Mouse (Mus musculus) urinary bladder, adult 18-20 months (tissue): Measurements from ENCODE around the gene Nr2f2.

ENCODE experiments used
- DNase-seq, 2 experiments: peaks; one replicate each; pipeline ENCODE4 v3.0.0; 2022; ENCODE audit warnings: low spot score in 2 of 2, mixed read lengths in 2 of 2

The Nr2f2 gene

DNA sequence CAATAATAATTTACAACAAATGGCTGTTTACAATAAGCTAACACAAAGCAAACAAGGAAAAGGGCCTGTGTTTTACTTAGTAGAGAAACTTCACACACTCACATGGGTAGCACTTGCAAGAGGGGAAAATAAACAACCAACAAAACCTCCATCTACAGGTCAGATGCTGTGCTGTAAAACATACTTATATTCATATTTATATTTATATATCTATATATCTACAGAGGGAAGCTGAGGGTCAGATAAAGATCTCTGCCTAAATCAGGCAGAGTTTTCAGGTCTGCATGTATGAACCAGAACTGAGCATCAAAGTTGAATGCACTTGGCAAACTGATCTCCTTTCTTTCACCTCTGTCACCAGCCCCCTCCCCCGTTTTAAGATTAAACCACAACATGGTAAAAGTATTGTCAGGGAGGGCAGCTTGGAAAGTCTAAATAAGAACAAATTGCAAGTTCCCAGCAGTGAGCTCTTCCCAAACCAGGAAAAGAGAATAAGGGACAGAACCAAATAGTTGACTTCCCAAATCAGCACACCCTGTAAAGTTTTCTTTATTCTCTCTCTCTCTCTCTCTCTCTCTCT lies 14.5 kb downstream of the Nr2f2 start:
- DNase-seq, result no peak

- DNase-seq, result peak in 1 of 2 experiments; percentile 21
These were observed 15.6 kb downstream of the Nr2f2 start for GRCm38 (mm10) chr7:70350781-70351551.

DNA sequence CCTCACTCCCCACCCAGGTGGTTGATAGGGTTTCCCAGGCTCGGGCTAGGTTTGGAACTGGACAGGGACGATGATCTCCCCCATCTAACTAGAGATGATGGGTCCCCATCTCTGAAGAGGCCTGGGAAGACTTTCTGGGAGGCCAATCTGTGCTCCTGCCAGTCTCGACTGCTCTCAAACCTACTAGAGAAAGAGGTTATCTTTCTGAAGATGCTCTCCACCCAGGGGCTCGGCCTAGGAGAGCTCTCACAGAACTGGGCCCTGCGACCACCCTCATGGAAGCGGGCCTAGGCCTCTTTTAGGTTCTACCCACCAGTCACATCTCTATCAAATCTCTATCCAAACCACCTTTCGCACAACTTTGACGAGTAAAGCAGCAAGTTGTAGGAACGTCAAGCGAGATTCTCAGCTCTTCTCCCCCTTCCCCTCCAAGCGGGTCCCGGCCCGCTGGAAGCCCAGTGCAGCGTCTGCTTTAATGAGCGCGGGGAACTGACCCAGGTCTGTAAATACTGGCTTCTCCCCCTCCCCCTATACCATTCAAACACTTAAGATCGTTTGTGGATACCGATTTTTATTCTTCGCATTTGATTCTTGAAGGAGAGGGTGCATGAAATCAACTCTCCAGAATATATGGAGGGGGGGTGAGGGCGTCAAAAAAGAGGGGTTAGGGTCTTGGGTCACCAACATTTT lies 16.4 kb downstream of the Nr2f2 start:
- peak in 1 of 2 experiments; percentile 42 for DNase-seq

- DNase-seq, result no peak
These were observed 17.4 kb downstream of the Nr2f2 start for GRCm38 (mm10) chr7:70348977-70349615.

DNA sequence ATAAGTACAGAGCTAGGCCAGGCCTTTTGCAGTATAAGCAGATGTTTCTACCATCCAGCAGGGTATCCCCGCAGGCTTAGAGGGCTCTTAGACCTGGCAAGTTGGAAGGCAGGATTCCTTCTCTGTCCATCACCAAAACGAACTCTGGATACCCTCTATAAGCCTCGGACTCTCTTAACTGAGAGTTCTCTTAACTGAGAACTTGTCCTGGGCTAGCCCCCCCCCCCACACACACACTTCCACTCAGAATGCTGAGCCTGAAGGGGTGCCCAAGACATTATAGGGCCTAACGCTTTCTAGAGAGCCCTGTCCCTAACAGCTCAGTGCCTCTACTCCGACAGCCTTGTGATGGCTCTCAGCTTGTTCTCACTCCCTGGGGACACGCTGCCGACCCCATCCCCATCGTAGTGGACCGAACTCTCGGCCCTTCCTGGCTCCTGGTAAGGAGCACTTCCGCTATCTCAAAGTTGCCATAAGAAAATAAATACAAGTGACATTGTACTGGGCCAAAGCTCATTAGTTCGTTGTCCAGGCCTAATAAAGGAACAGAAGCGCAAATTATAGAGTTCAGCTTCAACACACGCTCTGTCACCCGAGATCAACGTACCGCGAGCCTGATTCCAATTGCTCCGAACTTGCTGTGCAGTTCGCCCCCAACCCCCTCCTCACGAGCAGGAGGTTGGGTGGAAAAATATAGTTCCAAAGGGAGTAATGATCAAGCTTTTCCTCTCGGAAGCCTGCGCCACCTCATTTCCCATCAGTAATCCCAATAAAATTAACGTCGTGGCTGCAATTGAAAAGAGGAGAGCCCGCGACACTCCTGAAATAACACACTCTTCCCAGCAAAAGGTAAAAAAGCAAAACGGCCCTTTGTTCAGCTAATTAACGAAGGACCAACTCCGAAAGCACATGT lies 18.2 kb downstream of the Nr2f2 start:
- DNase-seq, result peak in 1 of 2 experiments; percentile 13

DNA sequence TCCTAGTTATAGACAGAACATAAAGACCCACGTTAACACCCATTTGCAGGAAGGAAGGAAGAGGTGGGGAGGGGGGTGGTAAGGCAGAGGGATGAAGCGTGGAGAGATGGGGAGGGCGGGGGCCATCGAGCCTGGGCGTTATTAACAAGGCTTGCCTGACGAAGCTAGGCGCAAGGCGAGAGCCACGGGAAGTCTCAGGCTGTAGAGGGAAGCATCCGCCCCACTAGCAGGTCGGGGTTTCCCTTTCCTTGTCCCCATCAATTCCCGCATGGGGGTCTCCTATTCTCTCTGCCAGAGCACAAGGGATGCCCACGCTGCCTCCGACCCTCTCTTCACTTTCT lies 18.9 kb downstream of the Nr2f2 start:
- peak in 1 of 2 experiments; percentile 23 for DNase-seq

- DNase-seq, result peak in 1 of 2 experiments; percentile 17
These were observed 19.5 kb downstream of the Nr2f2 start for GRCm38 (mm10) chr7:70346951-70347617.

DNA sequence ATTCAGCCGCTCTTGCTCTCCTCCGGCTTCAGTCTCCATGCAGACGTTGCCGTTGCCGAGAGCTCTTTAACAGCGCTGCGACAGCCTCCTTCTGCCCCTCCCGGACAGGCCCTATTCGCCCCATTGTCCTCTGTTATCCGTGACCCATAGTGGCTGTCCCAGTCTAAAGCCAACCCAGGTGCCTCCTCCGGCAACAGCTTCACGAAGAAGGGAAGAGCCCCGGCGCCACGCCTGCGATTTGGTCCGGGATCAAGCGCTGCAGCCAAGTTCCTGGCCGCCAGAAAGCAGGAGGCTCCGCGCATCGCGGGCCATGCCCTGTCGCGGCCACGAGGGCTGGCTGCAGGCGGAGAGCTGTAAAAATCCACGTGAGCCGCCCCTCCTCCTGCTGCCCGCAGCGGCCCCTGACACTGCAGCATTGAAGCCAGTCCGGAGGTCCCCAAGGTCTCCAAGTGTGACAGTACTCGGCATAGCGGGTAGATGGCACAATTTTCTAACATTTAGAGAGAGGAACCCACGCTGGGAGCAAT lies 20.5 kb downstream of the Nr2f2 start:
- DNase-seq, result peak; percentile 71 to 80

GRCm38 (mm10) chr7:70343426-70343825 lies 23.1 kb downstream of the Nr2f2 start:
- DNase-seq, result no peak

DNA sequence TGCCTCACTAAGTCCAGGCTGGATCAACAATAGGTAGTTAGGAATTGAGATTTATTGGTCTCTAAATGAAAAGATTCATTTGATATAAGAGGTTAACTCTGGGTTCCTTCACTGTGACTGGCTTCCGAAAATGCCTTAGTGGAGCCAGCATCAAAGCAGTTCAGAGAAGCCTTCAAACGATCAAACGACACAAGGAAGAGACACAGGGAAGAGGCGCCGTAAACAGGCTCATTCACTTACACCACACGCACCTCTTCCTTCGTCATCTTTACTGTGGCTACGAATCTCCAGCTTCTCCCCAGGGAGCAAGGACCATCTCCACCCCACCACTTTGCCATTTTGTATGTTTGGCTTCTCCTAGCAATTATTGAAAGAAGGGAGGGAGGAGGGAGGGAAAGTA lies 23.8 kb downstream of the Nr2f2 start:
- DNase-seq, result no peak

DNA sequence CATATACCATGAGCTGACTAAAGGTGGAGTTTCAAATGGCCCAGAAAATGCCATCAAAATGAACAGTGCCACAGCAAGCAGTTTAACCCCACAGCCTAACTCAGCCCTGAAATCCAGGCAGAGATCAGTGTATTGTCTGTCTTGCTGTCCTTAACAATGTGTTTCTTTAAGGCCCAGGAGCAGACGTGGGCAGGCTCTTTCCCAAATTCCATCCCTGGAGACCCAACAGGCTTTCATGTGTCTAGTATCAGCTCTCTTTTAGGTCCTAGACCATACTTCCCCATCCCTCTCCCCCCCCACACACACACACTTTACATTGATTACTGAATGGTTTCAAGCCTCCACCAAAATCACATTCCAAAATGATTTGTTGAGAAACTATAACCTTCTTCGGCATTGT lies 24.5 kb downstream of the Nr2f2 start:
- DNase-seq, result no peak

DNA sequence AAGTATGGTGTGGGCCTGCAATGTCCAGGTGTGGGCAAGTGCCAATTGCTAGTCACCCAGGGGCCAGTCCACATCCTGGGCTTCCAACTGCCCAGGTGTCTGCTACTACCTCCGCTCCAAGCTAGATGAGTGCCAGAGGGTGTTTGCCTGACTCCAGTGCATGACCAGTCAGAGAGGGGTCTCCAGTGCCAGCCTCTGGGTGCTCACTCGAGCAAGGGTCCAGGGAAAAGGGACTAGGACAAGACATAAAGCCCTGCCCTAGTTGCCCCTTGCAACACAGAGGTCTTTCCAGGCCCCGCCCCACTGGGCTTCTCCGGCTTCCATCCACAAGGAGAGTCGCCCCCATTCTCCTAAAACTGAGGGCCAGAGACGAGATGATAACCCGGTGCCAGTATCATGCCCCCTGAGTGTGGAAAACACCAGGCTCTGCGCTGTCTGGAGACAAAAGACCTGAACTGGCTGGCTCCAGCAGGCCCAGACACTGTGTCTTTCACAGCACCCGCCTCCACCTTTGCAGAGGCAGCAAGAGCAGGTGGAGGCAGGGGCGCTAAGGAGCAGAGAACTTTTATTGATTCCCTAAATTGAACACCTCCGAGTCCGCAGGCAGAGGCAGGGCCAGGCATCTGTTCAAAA lies 26.4 kb downstream of the Nr2f2 start:
- no peak for DNase-seq

DNA sequence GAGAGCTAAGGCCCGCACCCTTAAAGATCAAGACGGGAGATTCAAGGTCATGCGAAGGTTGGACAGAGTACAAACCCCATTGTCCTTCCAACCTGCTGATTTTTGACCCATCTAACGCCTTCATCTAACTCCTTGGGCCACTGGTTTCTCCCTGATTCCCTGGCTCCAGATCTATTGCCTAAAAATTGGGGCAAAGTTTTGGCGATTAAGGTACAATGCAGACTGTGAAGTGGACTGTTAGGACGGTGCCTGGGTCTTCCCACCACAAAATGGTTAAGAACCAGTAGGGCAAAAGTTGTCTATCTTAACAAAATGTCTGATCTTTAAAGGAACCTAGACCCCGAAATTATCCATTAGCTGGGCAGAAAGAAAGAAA lies 28.3 kb downstream of the Nr2f2 start:
- no peak for DNase-seq

DNA sequence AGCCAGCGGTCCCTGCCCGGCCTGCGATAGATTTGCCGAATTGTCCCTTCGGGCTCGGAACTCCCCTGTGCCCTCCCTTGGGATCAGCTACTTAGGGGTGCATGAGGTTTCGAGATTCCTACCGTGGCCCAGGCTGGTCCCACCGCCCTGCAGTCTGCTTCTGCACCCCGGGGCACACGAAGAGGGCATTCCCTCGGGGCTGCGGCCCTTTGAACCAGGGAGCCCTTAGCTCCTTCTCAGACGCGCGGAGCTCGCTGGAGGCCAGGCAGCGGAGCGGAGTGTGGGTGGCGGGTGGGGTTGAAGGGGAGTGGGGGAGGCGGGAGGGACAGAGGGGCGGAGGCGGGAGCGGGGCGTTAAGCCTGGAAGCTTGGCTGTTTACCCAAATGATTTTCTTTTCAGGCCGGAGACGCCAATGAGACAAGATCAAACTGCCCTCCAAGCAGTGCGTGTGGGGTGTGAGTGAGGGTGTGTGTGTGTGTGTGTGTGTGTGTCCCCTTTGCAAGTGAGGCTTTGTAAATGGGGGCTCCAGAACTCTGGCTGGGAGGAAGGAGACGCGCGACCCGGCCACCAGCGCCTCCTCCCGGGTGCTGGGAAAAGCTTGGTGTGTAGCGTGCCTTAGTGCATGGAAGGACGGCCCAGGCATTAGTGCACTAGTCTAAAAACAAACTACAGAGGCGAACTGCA lies 28.8 kb downstream of the Nr2f2 start:
- no peak for DNase-seq

DNA sequence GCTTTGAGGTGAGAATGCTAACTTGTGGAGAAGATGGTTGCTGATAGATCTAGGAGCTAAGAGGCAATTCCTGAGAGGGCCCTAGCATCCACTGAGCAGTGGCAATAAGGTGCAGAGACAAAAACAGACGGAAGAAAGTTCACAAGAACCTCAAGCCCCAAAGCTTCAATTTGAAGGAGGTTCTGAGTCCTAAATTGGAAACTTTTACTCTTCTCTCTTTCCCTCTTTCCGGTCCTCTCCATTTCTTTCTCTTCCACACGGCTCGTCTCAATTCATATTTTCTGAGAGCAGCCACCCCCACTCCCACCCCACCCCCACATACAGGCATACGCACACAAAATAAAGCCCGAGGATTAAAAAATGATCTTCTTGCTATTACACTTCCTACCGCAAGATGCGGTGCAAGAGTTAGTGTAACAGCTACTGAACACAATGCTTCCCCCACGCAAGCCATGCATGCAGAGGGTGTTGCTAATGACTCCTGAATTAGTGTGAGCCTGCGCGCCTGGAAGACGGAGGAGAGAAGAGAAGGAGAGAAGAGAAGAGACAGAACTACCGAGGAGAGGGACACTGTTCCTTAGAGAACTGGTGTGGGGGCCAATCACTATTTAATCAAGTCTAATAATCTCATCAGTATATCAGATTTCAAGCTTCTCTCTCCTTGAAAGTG lies 29.8 kb downstream of the Nr2f2 start:
- DNase-seq, result no peak

DNA sequence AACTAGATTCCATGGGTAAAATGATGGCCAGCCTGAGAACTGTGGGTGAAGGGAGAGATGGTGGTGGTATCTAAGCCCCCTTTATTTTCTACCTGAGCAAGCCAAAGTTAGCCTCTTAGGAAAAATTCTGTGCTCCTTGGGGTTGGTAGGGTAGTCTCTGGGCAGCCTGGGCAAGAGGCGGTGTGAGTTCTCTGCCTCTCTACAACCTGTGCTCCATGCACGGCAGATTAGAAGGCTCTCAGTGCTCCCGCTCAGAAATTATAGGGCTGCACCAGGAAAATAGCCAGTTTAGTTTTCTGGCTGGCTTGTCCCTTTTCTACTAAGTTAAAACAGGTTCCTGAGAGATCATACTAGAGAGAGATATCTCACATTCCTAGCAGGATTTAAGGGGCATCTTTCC lies 30.4 kb downstream of the Nr2f2 start:
- no peak for DNase-seq

GRCm38 (mm10) chr7:70335411-70335810 lies 31.1 kb downstream of the Nr2f2 start:
- no peak for DNase-seq

- peak in 1 of 2 experiments; percentile 83 for DNase-seq
These were observed 31.7 kb downstream of the Nr2f2 start for GRCm38 (mm10) chr7:70334836-70335235.

GRCm38 (mm10) chr7:70333851-70334250 lies 32.7 kb downstream of the Nr2f2 start:
- DNase-seq, result no peak
